Mouse (Mus musculus): ENCODE results near the gene Cldn10.

Gene Cldn10

DNA sequence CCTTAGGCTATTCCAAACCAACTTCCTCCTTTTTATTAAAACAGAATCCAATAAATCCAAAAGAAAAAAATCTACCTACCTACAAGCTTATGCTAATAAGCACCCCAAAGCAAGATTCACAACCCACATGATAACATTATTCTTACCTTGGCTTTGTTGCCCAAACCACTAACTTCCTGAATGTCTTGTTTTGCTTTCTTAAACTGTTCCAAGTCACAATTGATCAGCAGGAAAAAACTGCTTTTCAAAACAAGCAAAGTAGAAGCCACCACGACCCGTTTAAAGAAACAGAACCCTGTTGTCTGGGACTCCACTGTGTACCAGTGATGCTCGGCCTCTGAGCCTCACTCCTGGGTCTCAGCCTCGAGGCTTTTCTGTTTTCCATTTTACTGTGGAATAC, 77.2 kb downstream of the Cldn10 start:
- in situ Hi-C loops (cut with MboI, MseI): loop anchor here (5.0 kb wide), 1 partner anchor 38 kb away; no protein-coding TSS in a partner anchor

DNA sequence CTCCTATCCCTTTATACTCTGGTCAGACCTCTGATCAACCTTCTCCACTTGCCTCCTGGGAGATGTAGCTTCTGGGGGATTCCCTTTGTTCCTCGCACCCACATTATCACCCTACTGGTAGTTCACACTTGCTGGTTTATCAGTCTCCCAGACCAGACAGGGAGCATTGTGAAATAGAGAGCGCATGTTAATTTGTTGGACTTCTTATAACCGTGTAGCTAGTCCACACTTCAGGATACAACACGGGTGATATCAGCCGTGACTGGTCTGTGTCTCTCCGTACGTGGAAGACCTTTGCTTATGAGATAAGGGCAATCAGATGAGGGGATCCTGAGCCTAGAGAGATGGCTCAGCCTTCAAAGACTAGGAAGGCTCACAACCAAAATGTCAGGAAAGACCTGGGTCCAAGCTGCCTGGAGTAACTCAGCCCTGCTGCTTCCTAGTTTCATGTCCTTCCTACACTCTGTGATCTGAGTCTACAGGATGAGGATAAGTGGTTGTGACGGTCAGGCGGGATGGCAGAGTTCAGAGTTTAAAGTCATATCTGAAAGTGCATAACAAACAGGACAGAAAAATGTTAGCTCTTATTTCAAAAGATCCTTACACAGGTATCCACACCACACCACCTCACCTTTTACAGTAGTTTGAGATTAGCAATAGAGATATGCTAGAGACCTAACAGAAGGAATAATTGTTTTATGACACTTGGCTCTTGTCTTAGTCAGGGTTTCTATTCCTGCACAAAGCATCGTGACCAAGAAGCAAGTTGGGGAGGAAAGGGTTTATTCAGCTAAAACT, 78.5 kb downstream of the Cldn10 start:
- in situ Hi-C loops (cut with MboI, MseI): loop anchor here (5.0 kb wide), 1 partner anchor 39 kb away; no protein-coding TSS in a partner anchor

DNA sequence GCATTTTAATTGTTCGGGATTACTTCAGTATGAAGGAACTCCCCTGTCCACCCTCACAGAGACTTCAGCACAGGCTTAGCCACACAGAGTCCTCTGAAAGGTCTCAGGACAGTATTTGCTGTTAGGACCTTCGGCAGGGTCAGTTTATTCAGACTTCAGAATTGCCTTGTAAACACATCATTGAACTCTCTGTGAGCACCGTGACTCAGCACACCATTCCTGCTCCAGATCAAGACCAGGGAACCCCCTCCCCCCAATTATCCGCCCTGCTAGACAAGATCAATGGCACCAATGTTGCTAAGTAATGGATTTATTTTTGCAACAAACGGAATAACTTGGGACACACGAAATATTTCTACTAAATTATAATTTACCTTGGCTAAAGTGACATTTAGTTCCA, 79.7 kb downstream of the Cldn10 start:
- in situ Hi-C loops (cut with MboI, MseI): loop anchor here (5.0 kb wide), 1 partner anchor 40 kb away; no protein-coding TSS in a partner anchor

DNA sequence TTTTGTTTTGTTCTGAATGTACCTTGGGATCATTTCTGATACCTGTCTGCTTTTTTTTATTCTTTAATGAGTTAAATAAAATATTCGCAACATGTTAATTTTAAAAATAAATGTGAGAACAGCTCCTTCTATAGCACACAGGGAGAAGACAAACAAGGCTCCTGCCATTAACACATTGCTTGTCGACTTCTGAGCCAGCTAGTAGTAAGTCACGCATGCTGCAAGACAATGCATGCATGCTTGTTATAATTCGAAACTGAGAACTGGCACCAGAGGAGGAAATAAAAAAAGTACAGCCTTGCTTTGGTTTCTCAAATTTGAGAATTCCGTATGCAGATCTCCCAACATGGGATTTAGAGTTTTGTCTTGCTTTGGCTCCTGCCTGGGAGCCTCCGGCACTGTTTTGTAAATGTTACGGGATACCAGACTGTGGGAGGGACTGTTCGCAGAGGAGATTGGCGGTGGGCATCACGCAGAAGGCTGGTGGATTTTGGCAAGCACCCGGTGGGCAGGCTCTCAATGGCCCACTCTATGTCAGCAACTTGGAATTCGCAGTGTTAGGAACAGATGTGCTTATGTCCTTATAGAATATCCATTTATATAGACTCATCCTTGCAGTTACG, 80.5 kb downstream of the Cldn10 start:
- in situ Hi-C loops (cut with MboI, MseI): loop anchor here (5.0 kb wide), 1 partner anchor 41 kb away; no protein-coding TSS in a partner anchor

DNA sequence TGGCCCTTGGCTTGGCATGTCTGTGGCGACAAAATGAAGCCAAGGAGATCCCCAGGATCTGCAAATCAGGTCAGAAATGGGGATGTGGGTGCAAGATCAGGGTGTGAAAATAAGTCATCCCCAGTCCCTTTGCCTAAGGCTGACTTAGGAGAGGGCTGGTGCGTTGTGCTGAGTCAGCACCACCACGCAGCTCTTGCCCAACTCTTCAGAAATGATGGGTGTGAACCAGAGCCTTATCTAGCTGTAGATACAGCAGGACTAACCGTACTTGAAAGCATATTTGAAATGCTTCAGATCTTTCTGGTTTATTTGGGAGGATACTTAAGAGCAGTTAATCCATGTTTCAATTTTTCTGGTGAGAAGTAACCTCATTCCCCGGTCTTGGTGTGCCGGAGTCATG, 82.0 kb downstream of the Cldn10 start:
- in situ Hi-C loops (cut with MboI, MseI): loop anchor here (5.0 kb wide), 1 partner anchor 42 kb away; no protein-coding TSS in a partner anchor

DNA sequence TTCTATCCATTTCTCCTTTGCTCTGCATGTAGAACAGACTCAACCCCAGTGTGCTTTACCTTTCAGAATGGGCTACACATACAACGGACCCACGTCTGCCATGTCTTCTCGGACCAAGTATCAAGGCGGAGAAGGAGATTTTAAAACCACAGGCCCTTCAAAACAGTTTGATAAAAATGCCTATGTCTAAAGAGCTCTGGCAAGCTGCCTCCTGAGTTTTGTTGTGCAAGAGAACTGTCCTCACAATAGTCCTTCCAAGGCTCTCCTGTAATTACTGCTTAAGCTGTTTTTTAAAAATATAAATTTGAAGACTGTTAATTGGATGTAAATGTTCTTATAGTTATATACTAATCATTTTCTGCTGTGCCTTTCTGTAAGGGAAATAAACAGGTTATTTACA, 86.4 kb downstream of the Cldn10 start:
- in situ Hi-C loops (cut with MboI, MseI): no loop called here

DNA sequence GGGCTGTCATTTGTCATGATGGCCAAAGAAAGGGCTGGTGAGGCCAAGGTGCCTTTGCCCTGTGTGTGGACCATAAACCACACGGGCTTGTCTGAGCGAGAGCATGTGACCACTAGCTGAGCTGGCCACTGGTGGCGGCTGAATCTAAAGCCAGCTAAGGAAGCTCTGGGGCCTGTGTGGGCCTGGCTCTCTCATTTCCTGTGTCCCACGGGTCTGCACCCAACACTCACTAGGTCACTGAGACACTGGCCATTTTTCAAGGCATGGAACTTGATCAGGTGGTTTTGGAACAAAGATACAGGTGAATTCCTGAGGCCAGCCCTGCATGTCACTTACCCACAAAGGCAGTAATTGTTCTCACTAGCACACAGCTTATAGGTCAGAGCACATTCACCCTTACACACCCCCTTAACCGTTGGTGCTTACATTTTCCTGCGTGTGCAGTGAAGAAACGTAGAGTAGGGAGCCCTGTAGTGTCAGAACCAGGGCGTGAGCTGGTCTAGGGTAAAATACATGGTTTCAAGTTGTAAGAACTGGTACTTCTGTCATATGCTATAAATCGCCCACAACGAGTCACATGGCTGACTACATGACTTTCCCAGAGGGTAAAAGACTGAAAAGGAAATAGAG, 87.2 kb downstream of the Cldn10 start:
- in situ Hi-C loops (cut with MboI, MseI): no loop called here

DNA sequence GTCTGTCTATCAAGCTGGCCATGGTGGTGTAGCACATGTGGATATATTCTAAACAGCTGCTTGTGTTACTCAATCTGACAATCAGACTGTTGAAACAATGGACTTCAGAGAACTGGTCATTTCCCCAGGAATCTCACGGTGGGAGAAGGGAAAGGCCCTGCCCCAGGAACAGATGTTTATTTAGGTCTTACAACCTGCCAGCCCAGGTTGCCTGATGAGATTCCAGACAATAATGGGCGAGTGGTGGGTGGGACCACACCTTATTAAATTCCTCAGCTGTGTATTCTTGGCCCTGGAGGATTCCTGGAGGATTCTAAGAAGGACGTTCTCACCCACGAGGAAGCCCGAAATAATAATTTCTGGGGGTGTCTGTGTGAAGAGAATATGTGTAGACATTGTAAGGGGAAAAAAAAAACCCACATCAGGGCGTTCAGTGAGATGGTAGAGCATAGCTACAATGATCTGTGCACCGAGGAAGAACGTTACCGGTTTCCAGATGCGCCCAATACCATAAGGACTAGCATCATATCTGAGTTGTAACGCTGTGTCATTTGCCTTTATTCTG, 90.7 kb downstream of the Cldn10 start:
- in situ Hi-C loops (cut with MboI, MseI): no loop called here

DNA sequence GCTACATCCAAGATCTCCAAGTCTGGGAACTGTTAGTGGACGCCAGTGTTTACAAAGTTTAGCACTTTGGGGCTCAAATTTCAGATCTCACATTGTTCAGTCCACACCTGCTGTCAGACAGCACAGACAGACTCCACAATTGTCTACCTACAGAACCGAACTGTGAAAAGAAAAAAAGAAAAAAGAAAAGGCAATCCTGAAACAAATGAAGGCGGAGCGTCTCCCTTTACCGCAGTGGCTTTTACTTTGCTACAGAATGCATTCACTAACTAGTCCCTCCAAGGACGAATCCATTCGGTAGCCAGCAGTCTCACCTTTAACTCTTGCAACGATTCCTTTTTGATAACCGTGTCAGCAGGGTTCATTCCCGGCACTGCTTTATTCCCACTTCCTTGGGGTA, 93.0 kb downstream of the Cldn10 start:
- in situ Hi-C loops (cut with MboI, MseI): no loop called here

DNA sequence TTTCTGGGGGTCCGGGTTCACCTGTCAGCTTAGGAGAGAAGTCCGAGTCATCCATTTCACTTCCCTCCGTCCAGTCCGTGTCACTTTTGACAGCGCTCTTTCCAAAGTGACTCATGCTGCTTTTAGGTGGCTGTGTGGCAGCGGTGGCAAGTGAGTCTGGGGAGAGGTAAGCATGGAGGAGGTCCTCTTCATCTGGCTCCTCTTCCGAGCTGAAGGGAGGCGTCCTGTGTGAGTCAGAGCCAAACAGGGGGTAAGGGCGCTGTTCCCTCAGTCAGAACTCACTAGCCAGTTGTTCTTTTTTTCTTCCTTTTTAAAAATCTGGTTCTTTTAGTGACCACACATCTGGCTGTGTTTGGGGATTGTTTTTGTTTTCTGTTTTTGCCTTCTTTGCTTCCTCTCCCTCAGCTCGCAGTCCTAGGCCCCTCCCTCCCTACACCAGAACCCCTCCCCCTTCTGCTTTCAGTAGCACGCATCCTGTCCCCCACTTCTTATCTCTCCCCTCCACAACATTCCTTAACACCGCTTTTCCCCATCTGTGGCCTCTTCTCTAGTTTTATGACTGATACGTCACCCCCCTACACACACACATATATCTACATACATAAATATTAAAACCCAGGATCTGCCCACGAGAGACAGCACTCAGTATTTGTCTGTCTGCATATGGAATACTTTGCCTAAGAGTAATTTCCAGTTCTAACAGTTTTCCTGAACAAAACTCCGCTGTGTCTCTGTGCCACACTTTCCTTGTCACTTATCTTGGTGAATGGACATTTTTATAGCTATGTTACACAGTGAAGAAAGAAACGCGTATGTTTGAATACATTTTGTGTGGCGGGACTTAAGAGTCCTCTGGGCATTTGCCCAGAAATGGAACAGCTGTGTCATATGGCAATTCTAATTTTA, 95.9 kb downstream of the Cldn10 start:
- in situ Hi-C loops (cut with MboI, MseI): no loop called here

DNA sequence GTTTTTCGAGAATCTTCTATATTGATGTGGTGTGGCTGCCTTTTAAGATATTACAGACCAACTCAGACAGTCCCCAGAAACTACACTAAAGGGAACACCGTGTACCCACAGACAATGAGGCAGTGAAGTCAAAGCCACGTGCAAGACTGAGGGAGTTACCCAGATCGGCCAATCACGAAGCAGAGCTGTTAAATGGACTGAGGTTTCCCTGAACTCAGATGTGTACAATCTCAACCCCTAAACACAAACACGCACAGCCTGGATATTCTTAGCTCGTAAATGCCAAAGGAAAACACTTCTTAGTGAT, 96.5 kb downstream of the Cldn10 start:
- in situ Hi-C loops (cut with MboI, MseI): no loop called here

DNA sequence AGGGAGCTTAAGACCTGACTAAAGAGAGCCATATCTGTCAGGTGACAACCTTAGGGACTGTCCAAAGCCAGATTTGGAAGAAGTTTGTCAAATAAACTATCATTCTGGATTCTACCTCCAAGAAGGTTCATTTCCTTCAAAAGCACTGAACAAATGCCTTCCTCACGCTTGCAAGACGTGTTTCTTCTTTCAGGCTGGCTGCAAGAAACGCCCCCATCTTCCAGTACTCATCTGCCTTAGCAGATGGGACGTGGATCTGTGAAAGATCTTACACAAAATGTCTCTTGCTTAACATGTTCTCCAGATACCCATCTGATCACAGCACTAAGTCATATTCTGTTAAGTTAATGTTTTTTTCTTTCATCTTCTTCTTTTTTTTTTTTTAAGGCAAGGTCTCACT, 102.4 kb downstream of the Cldn10 start:
- in situ Hi-C loops (cut with MboI, MseI): no loop called here

DNA sequence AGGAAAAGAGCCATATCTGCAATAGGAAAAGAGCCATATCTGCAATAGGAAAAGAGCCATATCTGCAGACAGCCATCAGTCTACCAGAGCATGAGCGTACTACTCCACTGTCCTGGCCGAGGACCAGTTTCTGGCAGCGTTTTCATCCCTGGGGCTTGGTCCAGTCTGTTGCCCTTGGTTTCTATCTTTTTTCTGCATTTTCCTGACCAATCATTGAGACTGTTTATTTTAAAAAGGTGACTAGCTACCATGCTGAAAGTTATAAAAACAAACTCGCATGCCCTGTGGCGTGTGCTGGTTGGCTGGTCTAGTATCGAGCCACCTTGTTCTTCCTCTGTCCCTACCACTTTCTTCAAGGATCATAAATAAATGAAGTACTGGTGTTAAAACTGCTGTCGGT, 107.5 kb downstream of the Cldn10 start:
- in situ Hi-C loops (cut with MboI, MseI): no loop called here

DNA sequence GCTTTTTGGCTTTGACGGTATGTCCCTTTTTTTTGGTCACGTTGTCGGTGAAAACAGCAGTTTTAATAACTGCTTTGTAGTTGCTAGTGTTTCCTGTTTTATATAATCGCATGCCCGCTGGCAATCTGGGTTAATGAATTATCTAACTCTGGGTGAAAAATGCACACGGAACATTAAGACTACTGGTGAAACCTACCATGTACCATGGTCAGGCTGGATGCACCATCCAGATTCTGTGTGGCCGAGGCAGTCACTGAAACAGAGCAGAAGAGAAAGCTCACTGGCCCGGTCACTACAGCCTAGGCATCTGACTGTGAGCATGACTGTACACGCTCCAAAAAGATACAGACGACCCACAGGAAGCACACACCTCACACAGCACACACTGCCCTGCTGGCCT, 107.9 kb downstream of the Cldn10 start:
- in situ Hi-C loops (cut with MboI, MseI): no loop called here

DNA sequence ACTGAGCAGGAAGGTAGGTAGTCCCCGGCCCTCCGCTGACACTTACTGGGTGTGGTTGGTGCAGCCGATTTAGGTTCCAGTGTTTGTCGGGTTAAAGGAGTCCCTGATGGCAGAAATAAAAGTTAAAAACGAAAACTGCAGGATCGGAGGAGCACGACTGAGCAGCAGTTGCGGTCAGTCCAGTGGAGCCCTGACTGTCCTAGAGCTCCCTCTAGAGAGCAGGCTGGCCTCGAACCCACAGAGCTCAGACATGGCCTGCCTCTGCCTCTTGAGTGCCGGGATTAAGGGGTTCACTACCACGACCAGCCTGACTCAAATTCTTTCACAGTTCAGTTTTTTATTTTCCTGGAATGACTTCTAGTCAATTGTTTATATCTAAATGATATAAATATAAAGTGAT, 112.2 kb downstream of the Cldn10 start:
- in situ Hi-C loops (cut with MboI, MseI): no loop called here

DNA sequence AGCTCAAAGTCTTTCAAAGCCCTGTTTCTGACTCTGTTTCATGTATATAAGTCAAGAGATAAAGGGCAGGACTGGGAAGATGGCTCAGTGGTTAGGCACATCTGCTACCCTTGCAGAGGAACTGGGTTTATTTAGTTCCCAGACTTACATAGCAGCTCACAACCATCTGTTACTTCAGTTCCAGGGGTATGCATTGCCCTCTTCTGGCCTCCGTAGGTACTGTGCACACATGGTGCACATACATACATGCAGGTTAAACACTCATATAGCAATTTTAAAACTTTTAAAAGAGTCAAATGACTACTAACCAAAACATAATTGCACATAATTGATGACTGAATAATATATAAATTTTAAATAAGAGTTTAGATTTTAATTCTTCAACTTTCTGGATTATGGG, 113.2 kb downstream of the Cldn10 start:
- in situ Hi-C loops (cut with MboI, MseI): no loop called here

DNA sequence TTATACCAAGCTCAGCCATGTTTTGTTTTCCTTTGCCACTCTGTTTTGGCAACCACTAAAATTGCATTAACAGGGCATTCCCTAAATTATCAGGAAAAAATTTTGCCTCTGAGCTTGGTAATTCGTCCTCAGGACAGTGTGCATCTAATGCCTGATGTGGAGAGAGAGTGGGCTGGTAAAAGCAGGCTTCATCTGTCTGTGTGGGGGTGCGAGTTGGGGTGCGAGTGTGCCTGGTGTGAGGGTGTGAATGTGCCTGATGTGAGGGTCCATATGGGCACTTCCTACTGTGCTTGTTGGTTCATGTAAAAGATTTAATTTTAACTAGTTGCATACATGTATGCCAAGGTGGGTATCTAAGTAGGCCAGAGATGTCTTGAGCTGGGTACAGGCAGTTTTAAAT, 115.7 kb downstream of the Cldn10 start:
- in situ Hi-C loops (cut with MboI, MseI): no loop called here

DNA sequence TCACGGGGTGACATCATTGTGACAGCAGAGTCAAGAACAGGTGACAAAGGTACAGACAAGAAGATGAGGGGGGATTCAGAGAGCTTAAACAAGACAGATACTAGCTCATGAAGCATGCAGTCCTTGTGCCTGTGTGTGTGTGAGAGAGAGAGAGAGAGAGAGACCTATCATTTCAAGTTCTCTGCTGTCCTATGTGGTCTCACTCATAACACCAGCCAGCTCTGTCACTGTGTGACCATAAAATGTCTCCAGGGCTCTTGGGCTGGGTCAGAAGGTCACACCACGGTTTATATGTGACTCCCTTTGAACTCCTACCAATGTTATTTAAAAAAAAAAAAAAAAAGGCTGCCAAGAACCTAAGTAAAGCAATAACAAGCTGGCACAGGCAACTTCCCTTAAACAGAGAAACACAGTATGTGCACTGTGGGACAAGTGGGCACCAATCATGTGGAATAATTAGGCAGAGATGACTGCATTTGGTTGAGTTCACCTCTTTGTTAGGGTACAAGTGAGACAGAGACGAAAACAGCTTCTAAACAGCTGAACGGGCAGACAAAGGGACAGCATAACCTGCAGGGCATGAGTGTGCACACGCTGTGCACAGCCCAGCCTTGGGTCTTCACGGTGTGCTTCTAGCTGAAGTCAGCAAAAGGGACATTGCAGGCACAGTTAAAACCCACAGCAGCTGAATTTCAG, 116.3 kb downstream of the Cldn10 start:
- in situ Hi-C loops (cut with MboI, MseI): no loop called here

DNA sequence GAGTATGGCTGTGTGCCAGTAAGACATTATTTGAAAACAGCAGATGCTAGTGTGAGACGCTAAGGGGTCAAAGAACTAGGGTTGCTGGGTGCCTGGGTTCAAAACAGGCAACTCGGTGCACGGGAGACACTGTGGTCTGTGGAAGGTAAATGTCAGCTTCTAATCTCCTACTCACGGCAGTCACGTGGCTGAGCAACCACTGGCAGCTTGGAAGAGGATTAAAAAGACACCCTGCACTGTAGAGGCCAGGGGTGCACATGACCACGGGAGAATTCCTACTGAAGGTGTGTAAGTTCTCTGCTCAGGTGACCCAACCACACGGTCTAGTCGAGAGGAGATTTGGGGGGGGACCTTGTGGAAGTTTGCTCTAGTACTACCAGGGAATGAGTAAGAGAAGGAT, 119.9 kb downstream of the Cldn10 start:
- in situ Hi-C loops (cut with MboI, MseI): no loop called here

DNA sequence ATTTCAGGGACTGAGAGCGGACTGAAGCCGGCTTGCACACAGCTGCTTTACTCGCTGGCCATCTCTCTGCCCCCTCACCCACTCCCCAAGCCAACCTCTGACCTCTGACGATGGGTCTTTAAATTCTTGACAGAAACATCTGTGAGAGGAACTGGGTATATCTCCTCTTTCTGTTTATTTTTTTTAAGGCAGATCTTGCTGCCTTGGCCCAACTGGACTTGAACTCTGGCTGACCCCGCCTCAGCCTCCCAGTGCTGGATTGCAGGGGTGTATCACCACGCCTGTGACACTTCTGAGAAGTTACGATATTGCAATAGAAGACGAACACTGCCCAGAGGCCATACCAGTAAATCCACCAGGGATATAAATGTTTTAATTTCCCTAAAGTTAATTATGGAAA, 122.2 kb downstream of the Cldn10 start:
- in situ Hi-C loops (cut with MboI, MseI): loop anchor here (5.0 to 10.0 kb wide), 3 partner anchors 72 to 305 kb away; no protein-coding TSS in a partner anchor

All from T-helper 1 cell (primary cell).